Mouse (Mus musculus) stomach, postnatal 0 days (tissue): ENCODE data around the gene Hinfp.

Experiments
- CTCF ChIP-seq: IDR thresholded peaks from 2 replicates; pipeline ENCODE4 v1.5.1; 2016; ENCODE audit warnings: antibody characterized with exemption, low read depth, mild to moderate bottlenecking, moderate library complexity
- EP300 ChIP-seq: optimal IDR thresholded peaks from 2 replicates; pipeline ENCODE3; 2016; ENCODE audit warnings: antibody characterized with exemption

DNA sequence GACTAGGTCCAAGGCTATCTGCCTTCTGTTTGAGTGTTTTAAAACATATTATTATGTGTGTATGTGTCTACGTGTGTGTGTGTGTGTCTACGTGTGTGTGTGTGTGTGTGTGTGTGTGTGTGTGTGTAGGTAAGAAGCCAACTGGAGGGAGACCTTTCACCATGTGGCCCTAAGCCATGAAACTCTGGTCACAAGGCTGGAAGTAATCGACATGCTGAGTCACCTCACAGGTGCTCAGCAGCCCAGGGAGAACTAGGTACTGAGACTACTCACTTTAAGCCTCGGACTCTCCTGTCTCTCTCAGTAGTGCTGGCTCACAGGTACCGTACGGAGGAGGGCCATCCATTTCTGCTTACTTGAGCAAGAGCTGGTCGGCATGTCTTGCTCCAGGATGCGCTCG lies 41.7 kb upstream of the Hinfp start:
- TF ChIP-seq CTCF (no peak), EP300 (no peak)
